Mouse (Mus musculus): ENCODE results near the gene Dglucy. TPM values are rescaled to one million over a fixed set of nuclear protein-coding genes. Genes with fewer than 3 reads are reported as not detected.

Dglucy gene
- polyA plus RNA-seq, 1 experiment from 2014 or later = 1.9 TPM

- no peak for ATAC-seq (ENCODE audit: low FRiP score, low read depth)
- H3K4me3 ChIP-seq = no peak overlapping the region
- no peaks in the 10 kb centered on the region for H3K36me3 ChIP-seq
- H3K9me3 ChIP-seq = no peaks in the 10 kb centered on the region
- whole genome bisulfite sequencing = 82% methylated on average over 2 of the region's 2 CpGs
- H3K27ac ChIP-seq = no peak overlapping the region
- H3K9ac ChIP-seq = no peak overlapping the region
- no peak overlapping the region for H3K4me2 ChIP-seq (replicated peaks)
- H3K27me3 ChIP-seq = no peaks in the 10 kb centered on the region
- H3K4me1 ChIP-seq = no peaks in the 10 kb centered on the region
These were observed 52.2 kb downstream of the Dglucy start for GRCm38 (mm10) chr12:100831021-100831420.

- Histone ChIP-seq H3K4me3 (no peak overlapping the region), H3K9me3 (no peaks in the 10 kb centered on the region), H3K27ac (no peak overlapping the region), H3K4me2 (replicated peaks) (no peak overlapping the region), H3K36me3 (no peaks in the 10 kb centered on the region), H3K4me1 (no peaks in the 10 kb centered on the region), H3K27me3 (no peaks in the 10 kb centered on the region), H3K9ac (no peak overlapping the region)
- 73% methylated on average over 8 of the region's 8 CpGs for WGBS
- no peak for ATAC-seq (ENCODE audit: low FRiP score, low read depth)
These were observed 52.9 kb downstream of the Dglucy start for GRCm38 (mm10) chr12:100831629-100832325.

GRCm38 (mm10) chr12:100837208-100837607 is 58.4 kb downstream of the Dglucy start:
- H3K27ac ChIP-seq = no peak overlapping the region
- WGBS = 74% methylated on average over 3 of the region's 3 CpGs
- H3K9me3 ChIP-seq = no peaks in the 10 kb centered on the region
- H3K4me3 ChIP-seq = no peak overlapping the region
- H3K4me1 ChIP-seq = no peaks in the 10 kb centered on the region
- no peak for ATAC-seq (ENCODE audit: low FRiP score, low read depth)
- H3K36me3 ChIP-seq = no peaks in the 10 kb centered on the region
- no peak overlapping the region for H3K9ac ChIP-seq
- H3K4me2 ChIP-seq (replicated peaks) = no peak overlapping the region
- no peaks in the 10 kb centered on the region for H3K27me3 ChIP-seq

- Histone ChIP-seq H3K36me3 (no peaks in the 10 kb centered on the region), H3K4me1 (no peaks in the 10 kb centered on the region), H3K4me2 (replicated peaks) (no peak overlapping the region), H3K27me3 (no peaks in the 10 kb centered on the region), H3K27ac (no peak overlapping the region), H3K9me3 (no peaks in the 10 kb centered on the region), H3K4me3 (no peak overlapping the region), H3K9ac (no peak overlapping the region)
- 36% methylated on average over 8 of the region's 8 CpGs for WGBS
- no peak for ATAC-seq (ENCODE audit: low FRiP score, low read depth)
These were observed 60.3 kb downstream of the Dglucy start for GRCm38 (mm10) chr12:100839079-100839600.

- H3K27me3 ChIP-seq = no peaks in the 10 kb centered on the region
- H3K4me1 ChIP-seq = no peaks in the 10 kb centered on the region
- H3K9ac ChIP-seq = no peak overlapping the region
- H3K9me3 ChIP-seq = no peaks in the 10 kb centered on the region
- H3K4me3 ChIP-seq = no peak overlapping the region
- ATAC-seq (ENCODE audit: low FRiP score, low read depth) = no peak
- no peaks in the 10 kb centered on the region for H3K36me3 ChIP-seq
- H3K27ac ChIP-seq = no peak overlapping the region
- 78% methylated on average over 6 of the region's 6 CpGs for WGBS
- H3K4me2 ChIP-seq (replicated peaks) = no peak overlapping the region
These were observed 61.1 kb downstream of the Dglucy start for GRCm38 (mm10) chr12:100839926-100840325.

- no peaks in the 10 kb centered on the region for H3K9me3 ChIP-seq
- no peaks in the 10 kb centered on the region for H3K27me3 ChIP-seq
- no peak overlapping the region for H3K4me2 ChIP-seq (replicated peaks)
- H3K27ac ChIP-seq = no peak overlapping the region
- H3K9ac ChIP-seq = no peak overlapping the region
- WGBS = 31% methylated on average over 3 of the region's 3 CpGs
- H3K4me3 ChIP-seq = no peak overlapping the region
- H3K36me3 ChIP-seq = no peaks in the 10 kb centered on the region
- H3K4me1 ChIP-seq = no peaks in the 10 kb centered on the region
- ATAC-seq (ENCODE audit: low FRiP score, low read depth) = peak; percentile 74
These were observed 62.4 kb downstream of the Dglucy start for GRCm38 (mm10) chr12:100841211-100841792.

- Histone ChIP-seq H3K36me3 (no peaks in the 10 kb centered on the region), H3K4me1 (no peaks in the 10 kb centered on the region), H3K9me3 (no peaks in the 10 kb centered on the region), H3K9ac (no peak overlapping the region), H3K27me3 (no peaks in the 10 kb centered on the region; the same call in 1 of the 2 replicates), H3K4me2 (replicated peaks) (no peak overlapping the region), H3K27ac (no peak overlapping the region), H3K4me3 (no peak overlapping the region)
- 82% methylated on average over 4 of the region's 4 CpGs for WGBS
- no peak for ATAC-seq (ENCODE audit: low FRiP score, low read depth)
These were observed 64.3 kb downstream of the Dglucy start for GRCm38 (mm10) chr12:100843171-100843570.

GRCm38 (mm10) chr12:100844546-100844945 is 65.7 kb downstream of the Dglucy start:
- H3K27ac ChIP-seq = no peak overlapping the region
- 88% methylated on average over 7 of the region's 7 CpGs for WGBS
- H3K27me3 ChIP-seq = no peaks in the 10 kb centered on the region; the same call in 1 of the 2 replicates
- no peak for ATAC-seq (ENCODE audit: low FRiP score, low read depth)
- no peaks in the 10 kb centered on the region for H3K36me3 ChIP-seq
- H3K9me3 ChIP-seq = no peaks in the 10 kb centered on the region
- no peak overlapping the region for H3K4me2 ChIP-seq (replicated peaks)
- H3K9ac ChIP-seq = no peak overlapping the region
- no peaks in the 10 kb centered on the region for H3K4me1 ChIP-seq
- no peak overlapping the region for H3K4me3 ChIP-seq

GRCm38 (mm10) chr12:100845829-100846228 is 67.0 kb downstream of the Dglucy start:
- H3K4me2 ChIP-seq (replicated peaks) = no peak overlapping the region
- 37% methylated on average over 2 of the region's 2 CpGs for WGBS
- H3K9ac ChIP-seq = no peak overlapping the region
- H3K27ac ChIP-seq = no peak overlapping the region
- no peak overlapping the region for H3K4me3 ChIP-seq
- no peaks in the 10 kb centered on the region for H3K9me3 ChIP-seq
- H3K27me3 ChIP-seq = no peaks in the 10 kb centered on the region; the same call in 1 of the 2 replicates
- no peak for ATAC-seq (ENCODE audit: low FRiP score, low read depth)
- no peaks in the 10 kb centered on the region for H3K36me3 ChIP-seq
- H3K4me1 ChIP-seq = no peaks in the 10 kb centered on the region

- Histone ChIP-seq H3K27me3 (no peaks in the 10 kb centered on the region; the same call in 1 of the 2 replicates), H3K27ac (no peak overlapping the region), H3K4me2 (replicated peaks) (no peak overlapping the region), H3K9me3 (no peaks in the 10 kb centered on the region), H3K36me3 (no peaks in the 10 kb centered on the region), H3K4me3 (no peak overlapping the region), H3K9ac (no peak overlapping the region), H3K4me1 (no peaks in the 10 kb centered on the region)
- ATAC-seq (ENCODE audit: low FRiP score, low read depth) = no peak
- WGBS = 17% methylated on average over 1 of the region's 1 CpGs
These were observed 67.7 kb downstream of the Dglucy start for GRCm38 (mm10) chr12:100846566-100846965.

- H3K9me3 ChIP-seq = no peaks in the 10 kb centered on the region
- ATAC-seq (ENCODE audit: low FRiP score, low read depth) = no peak
- no peak overlapping the region for H3K4me2 ChIP-seq (replicated peaks)
- H3K9ac ChIP-seq = no peak overlapping the region
- H3K4me1 ChIP-seq = no peaks in the 10 kb centered on the region
- H3K27ac ChIP-seq = no peak overlapping the region
- H3K36me3 ChIP-seq = no peaks in the 10 kb centered on the region
- 59% methylated on average over 11 of the region's 11 CpGs for WGBS
- no peak overlapping the region for H3K4me3 ChIP-seq
- H3K27me3 ChIP-seq = no peaks in the 10 kb centered on the region; the same call in 1 of the 2 replicates
These were observed 68.7 kb downstream of the Dglucy start for GRCm38 (mm10) chr12:100847437-100848080.

GRCm38 (mm10) chr12:100849421-100850138 is 70.7 kb downstream of the Dglucy start:
- Histone ChIP-seq H3K4me1 (no peaks in the 10 kb centered on the region), H3K27ac (no peak overlapping the region), H3K4me2 (replicated peaks) (no peak overlapping the region), H3K9ac (no peak overlapping the region), H3K36me3 (no peaks in the 10 kb centered on the region), H3K9me3 (no peaks in the 10 kb centered on the region), H3K4me3 (no peak overlapping the region), H3K27me3 (no peaks in the 10 kb centered on the region; the same call in 1 of the 2 replicates)
- 72% methylated on average over 7 of the region's 7 CpGs for WGBS
- 0 out of 2 replicates have a peak, but pooled peaks have one; percentile 64 for ATAC-seq (ENCODE audit: low FRiP score, low read depth)

All from limb, embryonic 13.5 days (tissue).